7 mouse cellular contexts compared by ENCODE assay signal in genomic region chr15:56065872-56066534, GRCm38 (mm10).
DNase-seq lines count a peak whose midpoint lies in the region; ATAC-seq and TF ChIP-seq lines count a peak whose summit lies in the region.

No protein-coding gene starts in this region.

- no peak for TF ChIP-seq POLR2A in bone marrow macrophage, adult 2 months (IDR thresholded peaks at IDR 0.05; ENCODE audit: borderline replicate concordance, low read depth, low read length)

- H3K36me3 ChIP-seq in liver, postnatal 0 days (replicated peaks; ENCODE audit: insufficient read depth, low read length) = no peaks in the 10 kb centered on the region
- no peaks in the 10 kb centered on the region for H3K36me3 ChIP-seq in liver, embryonic 11.5 days (ENCODE audit: control insufficient read depth, insufficient read depth, low read length)
- H3K36me3 ChIP-seq in midbrain, embryonic 14.5 days (ENCODE audit: control insufficient read depth, insufficient read depth, low read length) = no peaks in the 10 kb centered on the region

- no peak overlapping the region for H3K9ac ChIP-seq in liver, postnatal 0 days (replicated peaks)
- no peak overlapping the region for H3K9ac ChIP-seq in liver, embryonic 11.5 days (ENCODE audit: low read depth, low read length)
- H3K9ac ChIP-seq in midbrain, embryonic 14.5 days (replicated peaks; ENCODE audit: low read length) = no peak overlapping the region

- H3K4me1 ChIP-seq in liver, postnatal 0 days (ENCODE audit: insufficient read depth) = no peaks in the 10 kb centered on the region
- H3K4me1 ChIP-seq in liver, embryonic 11.5 days (replicated peaks; ENCODE audit: control insufficient read depth, insufficient read depth, low read length) = no peaks in the 10 kb centered on the region; the same call in 1 of the 2 replicates
- H3K4me1 ChIP-seq in bone marrow macrophage, adult 2 months (ENCODE audit: control insufficient read depth, insufficient read depth, low read length) = no peaks in the 10 kb centered on the region
- no peaks in the 10 kb centered on the region for H3K4me1 ChIP-seq in midbrain, embryonic 14.5 days (ENCODE audit: control insufficient read depth, insufficient read depth, low read length)

- H3K27me3 ChIP-seq in liver, postnatal 0 days (ENCODE audit: insufficient read depth, low read length) = no peaks in the 10 kb centered on the region
- no peaks in the 10 kb centered on the region for H3K27me3 ChIP-seq in liver, embryonic 11.5 days (replicated peaks; ENCODE audit: control insufficient read depth, insufficient read depth, low read length)
- H3K27me3 ChIP-seq in midbrain, embryonic 14.5 days (ENCODE audit: control insufficient read depth, insufficient read depth, low read length) = no peaks in the 10 kb centered on the region

- no peak for TF ChIP-seq EP300 in liver, postnatal 0 days (IDR thresholded peaks at IDR 0.05; ENCODE audit: low read depth)

- H3K9me3 ChIP-seq in liver, postnatal 0 days (ENCODE audit: low read length) = no peaks in the 10 kb centered on the region
- H3K9me3 ChIP-seq in liver, embryonic 11.5 days (ENCODE audit: control insufficient read depth, low read length) = no peaks in the 10 kb centered on the region
- no peaks in the 10 kb centered on the region for H3K9me3 ChIP-seq in midbrain, embryonic 14.5 days (ENCODE audit: control insufficient read depth, low read length)

- H3K27ac ChIP-seq in liver, postnatal 0 days (ENCODE audit: low read depth) = no peak overlapping the region
- no peak overlapping the region for H3K27ac ChIP-seq in liver, embryonic 11.5 days (ENCODE audit: low read depth, low read length)
- no peak overlapping the region for H3K27ac ChIP-seq in bone marrow macrophage, adult 2 months (ENCODE audit: insufficient read depth, low read depth, low read length)
- H3K27ac ChIP-seq in midbrain, embryonic 14.5 days (replicated peaks; ENCODE audit: low read depth, low read length) = no peak overlapping the region

- TF ChIP-seq CTCF in liver, postnatal 0 days (IDR thresholded peaks at IDR 0.05; ENCODE audit: low read depth) = peak; percentile 64
- TF ChIP-seq CTCF in bone marrow macrophage, adult 2 months (IDR thresholded peaks at IDR 0.05; ENCODE audit: low read depth, low read length) = 0 out of 2 replicates have a peak, but pooled peaks have one; percentile 8

- 26% methylated on average over 7 of the region's 7 CpGs for WGBS in liver, postnatal 0 days (ENCODE audit: insufficient replicate concordance)
- WGBS in liver, embryonic 11.5 days = 33% methylated on average over 7 of the region's 7 CpGs
- WGBS in midbrain, embryonic 14.5 days = 34% methylated on average over 7 of the region's 7 CpGs

- no peak overlapping the region for H3K4me3 ChIP-seq in liver, postnatal 0 days (ENCODE audit: low read depth, low read length)
- no peak overlapping the region for H3K4me3 ChIP-seq in liver, embryonic 11.5 days (ENCODE audit: low read depth, low read length)
- H3K4me3 ChIP-seq in bone marrow macrophage, adult 2 months (ENCODE audit: insufficient read depth, low read length) = no peak overlapping the region
- no peak overlapping the region for H3K4me3 ChIP-seq in midbrain, embryonic 14.5 days (replicated peaks; ENCODE audit: low read depth, low read length)

- no peak for ATAC-seq in liver, postnatal 0 days
- no peak; the same call in 1 of the 2 replicates for ATAC-seq in liver, embryonic 11.5 days (replicated peaks; ENCODE audit: low FRiP score)
- ATAC-seq in midbrain, embryonic 14.5 days (ENCODE audit: low FRiP score, low TSS enrichment) = peak; percentile 61; the same call in 1 of the 2 replicates

- no peak for DNase-seq in liver, postnatal 0 days
- no peak for DNase-seq in liver, embryonic 11.5 days (ENCODE audit: low spot score)
- DNase-seq in forelimb bud, embryonic 11.5 days (ENCODE audit: low read depth, low spot score) = peak; percentile 82
- DNase-seq in midbrain, embryonic 14.5 days = peak; percentile 89
- no peak for DNase-seq in adrenal gland, adult 18-20 months (ENCODE audit: low spot score in 2 of 2)
- DNase-seq in adrenal gland, adult 8-10 months = no peak

- H3K4me2 ChIP-seq in liver, postnatal 0 days (ENCODE audit: low read depth, low read length) = no peak overlapping the region
- no peak overlapping the region for H3K4me2 ChIP-seq in liver, embryonic 11.5 days
- H3K4me2 ChIP-seq in midbrain, embryonic 14.5 days (ENCODE audit: low read length) = no peak overlapping the region

Comparison
In these comparisons a context has a peak if more than half of its experiments do, and no peak if none do; other contexts are left out.
1. DNase-seq: peak in forelimb bud, embryonic 11.5 days (single experiment) and midbrain, embryonic 14.5 days (single experiment); none in liver, postnatal 0 days (single experiment), liver, embryonic 11.5 days (single experiment), adrenal gland, adult 18-20 months (0 of 2) and adrenal gland, adult 8-10 months (single experiment).